Mouse (Mus musculus) frontal cortex, postnatal 36 days (tissue): ENCODE measurements at regions not wholly inside any gene's neighbourhood (a gene's known extent, or its start where the extent isn't known, plus 50 kb on each side); places are given as distances from the start of the nearest gene placed in this dataset.

Source experiments
- DNase-seq, 2 experiments: peaks; one replicate each; pipeline ENCODE4 v3.0.0; 2022; ENCODE audit warnings: low spot score in 2 of 2

GRCm38 (mm10) chr19:20035223-20035622 lies 355.5 kb downstream of the Anxa1 start:
- DNase-seq: no peak

- no peak for DNase-seq
Measured at GRCm38 (mm10) chr19:20027667-20028282, 363.0 kb downstream of the Anxa1 start.

- no peak for DNase-seq
Measured at GRCm38 (mm10) chr19:20014114-20014513, 376.6 kb downstream of the Anxa1 start.

- DNase-seq: no peak
Measured at GRCm38 (mm10) chr19:20009801-20010441, 380.8 kb downstream of the Anxa1 start.

- DNase-seq: no peak
Measured at GRCm38 (mm10) chr19:20005932-20006625, 384.7 kb downstream of the Anxa1 start.

GRCm38 (mm10) chr19:19987255-19987654 lies 403.5 kb downstream of the Anxa1 start:
- DNase-seq: no peak

GRCm38 (mm10) chr19:19978816-19979215 lies 411.9 kb downstream of the Anxa1 start:
- no peak for DNase-seq

- DNase-seq: no peak
Measured at GRCm38 (mm10) chr19:19977609-19978259, 413.0 kb downstream of the Anxa1 start.

GRCm38 (mm10) chr19:19976776-19977175 lies 414.0 kb downstream of the Anxa1 start:
- DNase-seq: no peak

- no peak for DNase-seq
Measured at GRCm38 (mm10) chr19:19969780-19970512, 420.8 kb downstream of the Anxa1 start.

- no peak for DNase-seq
Measured at GRCm38 (mm10) chr19:19969335-19969734, 421.4 kb downstream of the Anxa1 start.

- DNase-seq: no peak
Measured at GRCm38 (mm10) chr19:19945247-19945646, 445.5 kb downstream of the Anxa1 start.

- no peak for DNase-seq
Measured at GRCm38 (mm10) chr19:19942697-19943096, 448.0 kb downstream of the Anxa1 start.

- DNase-seq: no peak
Measured at GRCm38 (mm10) chr19:19921109-19921508, 469.6 kb downstream of the Anxa1 start.

- DNase-seq: peak in 1 of 2 experiments; percentile 5
Measured at GRCm38 (mm10) chr19:19885933-19886710, 504.6 kb downstream of the Anxa1 start.

GRCm38 (mm10) chr19:19880895-19881294 lies 509.8 kb downstream of the Anxa1 start:
- peak in 1 of 2 experiments; percentile 49 for DNase-seq

- no peak for DNase-seq
Measured at GRCm38 (mm10) chr19:19848152-19848551, 542.6 kb downstream of the Anxa1 start.

- no peak for DNase-seq
Measured at GRCm38 (mm10) chr19:19807992-19808391, 582.8 kb downstream of the Anxa1 start.

GRCm38 (mm10) chr19:19793835-19794234 lies 596.9 kb downstream of the Anxa1 start:
- DNase-seq: no peak

GRCm38 (mm10) chr19:19783507-19783906 lies 607.2 kb downstream of the Anxa1 start:
- no peak for DNase-seq

- peak; percentile 31 to 78 for DNase-seq
Measured at GRCm38 (mm10) chr19:19777891-19778290, 612.9 kb downstream of the Anxa1 start.
